Mouse (Mus musculus) layer of hippocampus, adult 8-10 months (tissue): ENCODE results near the gene Il1rapl1. TPM values are rescaled to one million over a fixed set of nuclear protein-coding genes. Genes with fewer than 3 reads are reported as not detected.
A peak's percentile ranks its signal among the peaks of the same experiment; 100 is the strongest.

Source experiments
- DNase-seq, 2 experiments: peaks; one replicate each; pipeline ENCODE4 v3.0.0; 2022; ENCODE audit warnings: low spot score in 2 of 2
- total RNA-seq, 4 experiments: library from RNA; stranded (reverse); gene quantifications; 2 replicates each; pipeline ENCODE4 v1.2.4; 2022

The Il1rapl1 gene
- total RNA-seq = 10 to 100 TPM; 18.4 to 24.0 (median 19.7) TPM

- DNase-seq = peak in 1 of 2 experiments; percentile 18
Measured at GRCm38 (mm10) chrX:88115609-88116073, at the start of gene Il1rapl1. Gene Il1rapl1, minus strand, starts transcription at chrX:88115645.

- no peak for DNase-seq
Measured at GRCm38 (mm10) chrX:88158037-88158436, 42.6 kb upstream of the Il1rapl1 start.

DNA sequence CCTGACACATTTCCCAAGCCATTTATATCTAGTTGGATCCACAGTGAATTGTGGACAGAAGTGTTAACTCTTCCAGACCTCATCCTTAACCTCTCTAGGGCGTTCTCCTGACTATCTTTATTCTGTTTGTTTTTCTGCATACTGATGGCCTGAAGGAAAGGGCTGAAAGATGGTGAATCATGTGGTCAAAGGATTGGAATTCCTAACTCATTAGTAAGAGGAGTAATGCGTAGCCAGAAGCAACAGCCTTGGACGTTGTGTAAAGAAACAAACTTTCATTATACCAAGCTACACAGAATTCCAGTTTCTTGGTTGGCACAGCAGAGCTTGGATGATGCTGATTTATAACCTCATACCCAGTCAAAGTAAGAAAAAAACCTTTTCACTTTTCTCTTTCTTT lies 10.2 kb upstream of the Il1rapl1 start:
- no peak for DNase-seq

DNA sequence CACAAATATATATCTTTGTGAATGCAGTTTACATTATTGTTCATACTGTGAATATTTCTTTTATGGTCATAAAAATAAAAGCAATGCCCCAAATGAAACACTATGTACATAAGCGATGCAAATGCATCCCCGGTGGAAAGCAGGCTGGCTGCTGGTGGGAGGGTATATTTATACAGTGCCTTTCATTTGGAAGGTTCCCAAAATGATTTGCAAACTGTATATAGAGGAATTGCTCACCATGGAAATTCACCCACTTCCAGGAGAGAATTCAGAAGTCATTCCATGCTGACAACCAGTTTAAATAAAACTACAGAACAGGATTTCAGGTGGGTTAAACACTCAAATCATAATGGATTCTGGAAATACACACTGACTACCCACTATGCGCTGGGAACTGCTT lies 4.6 kb upstream of the Il1rapl1 start:
- no peak for DNase-seq

DNA sequence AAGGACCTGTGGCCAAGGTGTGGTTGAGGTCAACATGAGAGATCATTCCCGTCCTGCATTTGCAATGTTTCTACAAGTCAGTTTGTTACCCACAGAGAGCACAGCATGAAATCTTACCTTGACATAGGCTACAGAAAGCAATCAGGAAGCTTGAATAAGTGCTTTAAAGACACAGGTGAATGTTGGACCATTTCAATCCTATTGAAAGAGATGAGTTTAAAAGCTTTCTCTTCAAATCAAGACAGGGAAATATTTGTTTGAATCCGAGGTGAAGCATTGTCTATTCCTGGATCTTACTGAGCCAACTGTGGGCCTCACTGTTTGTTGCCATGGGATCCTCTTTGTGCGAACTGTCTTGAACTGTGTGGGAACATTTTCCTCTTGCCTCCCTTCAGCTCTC lies 2.4 kb upstream of the Il1rapl1 start:
- DNase-seq = no peak

DNA sequence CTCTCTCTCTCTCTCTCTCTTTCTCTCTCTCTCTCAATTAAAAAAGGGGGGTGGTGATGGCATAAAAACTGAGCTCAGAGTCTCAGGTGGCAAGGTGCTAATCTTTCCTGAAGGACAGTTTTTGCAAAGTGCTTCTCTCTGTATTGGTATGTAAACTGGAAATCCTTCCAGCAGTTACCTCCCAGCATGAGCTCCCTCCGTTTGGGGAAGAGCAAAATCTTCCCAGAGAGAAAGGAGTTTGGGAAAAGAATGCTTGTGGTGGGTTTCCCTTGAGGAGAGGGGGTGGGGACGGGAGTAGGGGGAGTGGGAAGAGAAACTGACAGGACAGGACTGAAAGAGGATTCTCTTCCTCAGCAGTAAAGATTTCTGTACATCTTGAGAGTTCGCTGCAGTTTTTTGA lies 881 bp upstream of the Il1rapl1 start:
- no peak for DNase-seq

- no peak for DNase-seq
Measured at GRCm38 (mm10) chrX:88113561-88113960, 1.9 kb downstream of the Il1rapl1 start.

- no peak for DNase-seq
Measured at GRCm38 (mm10) chrX:88112254-88112653, 3.2 kb downstream of the Il1rapl1 start.

DNA sequence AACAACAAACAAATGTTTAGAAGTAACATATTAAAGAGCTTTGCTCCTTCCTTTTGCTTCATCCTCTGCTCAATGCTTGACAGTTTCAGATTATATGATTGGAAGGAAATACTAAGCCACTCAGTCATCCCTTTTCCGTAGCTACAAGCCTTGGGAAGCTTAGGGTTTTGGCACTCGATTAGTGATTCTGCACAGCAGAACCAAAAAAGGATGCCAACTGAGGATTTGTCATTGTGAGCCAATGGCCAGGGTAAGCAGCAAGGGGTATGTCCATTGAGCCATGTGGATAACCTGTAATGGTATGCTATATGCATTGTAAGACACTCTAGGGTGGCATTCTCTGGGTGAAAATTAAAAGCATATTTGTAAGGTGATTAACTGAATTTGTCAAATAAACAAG lies 5.7 kb downstream of the Il1rapl1 start:
- DNase-seq = no peak

DNA sequence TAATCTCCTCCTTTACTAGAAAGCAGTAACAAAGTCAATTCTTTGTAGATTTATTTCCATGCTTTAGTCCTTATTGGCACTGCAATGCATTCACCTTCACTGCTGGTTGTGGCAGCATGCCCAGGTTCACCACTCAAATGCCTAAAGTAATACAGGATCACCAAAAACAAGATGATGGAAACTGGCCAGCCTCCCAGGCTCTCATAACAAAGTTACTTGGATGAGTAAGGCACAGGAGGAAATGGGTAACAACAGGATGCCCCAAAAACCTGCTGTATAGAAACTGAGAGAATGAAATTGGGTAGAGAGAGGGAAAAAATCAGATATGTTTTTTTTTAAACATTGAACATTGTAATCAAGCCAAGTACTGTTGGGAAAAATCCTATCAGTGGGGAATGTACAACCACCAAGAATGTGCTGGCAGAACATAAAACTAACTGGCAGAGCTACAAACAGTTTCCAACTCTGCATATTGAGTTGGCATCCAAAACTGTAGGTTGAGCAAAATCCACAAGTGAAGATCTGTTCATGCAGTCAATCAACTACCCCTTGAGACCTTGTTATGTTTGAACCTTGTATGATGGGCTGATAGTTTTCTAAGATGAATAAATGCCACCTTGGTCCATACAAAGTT lies 21.4 kb downstream of the Il1rapl1 start:
- no peak for DNase-seq

GRCm38 (mm10) chrX:88089873-88090272 lies 25.6 kb downstream of the Il1rapl1 start:
- DNase-seq = no peak

DNA sequence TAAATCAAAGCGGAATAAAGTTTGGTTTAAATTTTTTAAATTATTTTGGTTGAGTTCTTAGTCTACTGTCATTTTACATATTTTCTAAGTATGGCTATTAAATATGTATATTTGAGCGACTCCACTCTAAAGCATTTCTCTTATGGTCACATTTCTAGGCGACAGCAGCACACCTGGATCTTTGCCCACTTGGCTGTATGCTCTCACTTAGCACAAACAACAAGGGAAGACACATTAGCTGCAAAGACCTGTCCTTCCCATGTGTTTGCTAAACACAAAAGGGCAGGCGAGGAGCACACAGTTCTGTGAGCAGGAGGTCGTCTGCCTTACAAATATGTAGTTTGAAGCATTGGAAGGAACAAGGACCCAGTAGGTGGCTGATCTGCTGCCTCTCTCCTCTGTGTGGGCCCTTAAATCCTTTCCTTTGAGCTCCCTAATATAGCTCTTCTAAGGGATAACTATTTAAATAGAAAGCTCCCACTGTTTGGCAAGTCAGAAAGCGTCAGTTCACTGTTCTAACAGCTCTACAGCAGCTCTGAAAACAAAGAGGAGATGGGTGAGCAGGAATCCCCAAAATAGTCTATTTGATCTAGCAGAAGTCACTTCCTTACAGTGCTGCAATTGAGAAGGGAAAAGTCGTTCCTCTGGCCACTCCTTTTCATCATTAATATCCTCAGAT lies 42.6 kb downstream of the Il1rapl1 start:
- DNase-seq = no peak

DNA sequence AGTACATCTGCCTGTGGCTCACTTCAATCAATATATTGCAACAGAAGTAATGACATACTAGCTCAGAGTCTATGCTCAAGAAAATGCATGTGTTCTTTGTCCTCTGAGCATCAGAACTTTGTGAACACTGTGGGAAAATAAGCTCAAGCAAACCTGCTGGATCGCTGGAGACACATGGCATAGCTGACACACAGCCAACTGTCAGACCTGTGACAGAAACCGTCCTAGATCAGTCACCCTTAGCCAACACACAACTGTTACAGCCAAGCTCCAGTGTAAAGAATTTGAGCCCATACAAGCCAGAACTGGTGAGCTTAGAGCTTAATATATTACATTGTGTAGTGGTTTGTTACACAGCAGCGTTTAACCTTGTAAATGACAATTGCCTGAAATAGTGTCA lies 45.1 kb downstream of the Il1rapl1 start:
- no peak for DNase-seq

DNA sequence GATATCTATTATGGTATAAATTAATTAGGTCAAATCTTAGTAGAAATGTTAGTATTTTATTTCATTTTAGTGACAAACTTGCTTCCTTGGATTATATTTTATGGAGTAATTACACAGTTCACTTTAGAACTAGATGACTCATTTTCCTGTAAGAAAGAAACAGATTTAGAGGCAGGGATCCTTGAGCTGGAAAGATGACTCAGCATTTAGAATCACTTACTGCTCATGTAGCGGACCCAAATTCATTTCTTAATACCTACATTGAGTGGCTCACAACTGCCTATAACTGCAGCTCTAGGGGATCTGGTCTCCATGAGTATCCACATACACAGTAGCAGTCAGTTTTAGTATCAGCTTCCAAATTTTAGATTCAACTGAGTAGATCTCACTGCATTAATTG lies 71.9 kb downstream of the Il1rapl1 start:
- DNase-seq = no peak

DNA sequence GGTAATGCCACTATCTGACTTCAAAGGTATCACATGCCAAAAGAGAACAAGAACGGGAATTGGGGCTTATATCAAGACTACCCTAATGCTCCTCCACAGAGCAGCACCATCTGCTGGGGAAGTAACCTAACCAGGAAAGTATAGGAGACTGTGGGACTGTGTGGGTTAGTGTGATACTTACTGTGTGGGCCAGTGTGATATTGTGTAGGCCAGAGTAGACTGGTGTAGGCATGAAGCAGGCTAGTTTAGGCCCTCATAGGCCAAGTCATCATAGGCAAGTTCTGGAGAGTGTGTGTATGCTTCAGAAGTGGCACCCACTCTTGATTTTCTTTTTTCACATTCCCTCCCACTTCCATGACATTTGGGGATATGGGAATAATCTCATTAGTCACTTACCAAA lies 76.5 kb downstream of the Il1rapl1 start:
- no peak for DNase-seq

GRCm38 (mm10) chrX:87897172-87897571 lies 218.3 kb downstream of the Il1rapl1 start:
- DNase-seq = no peak

GRCm38 (mm10) chrX:87891916-87892315 lies 223.5 kb downstream of the Il1rapl1 start:
- DNase-seq = no peak

DNA sequence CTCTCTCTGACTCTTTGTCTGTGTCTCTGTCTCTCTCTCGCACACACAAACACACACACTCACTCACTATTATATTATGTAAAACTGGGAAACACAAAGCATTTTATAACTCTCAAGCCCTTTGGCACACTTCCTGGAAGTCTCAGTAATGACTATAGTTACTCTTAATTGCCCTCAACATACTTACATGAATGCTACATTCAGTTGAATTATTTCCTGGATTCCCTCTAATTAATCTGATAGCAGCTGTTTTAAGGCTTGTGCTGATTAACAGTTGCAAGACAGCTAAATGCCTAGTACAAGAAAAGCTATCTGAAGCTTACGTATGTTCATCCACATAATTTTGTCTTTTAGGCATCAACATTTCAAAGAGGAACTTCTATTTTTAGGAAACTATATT lies 261.3 kb downstream of the Il1rapl1 start:
- DNase-seq = no peak

- DNase-seq = no peak
Measured at GRCm38 (mm10) chrX:87813884-87814283, 301.6 kb downstream of the Il1rapl1 start.

DNA sequence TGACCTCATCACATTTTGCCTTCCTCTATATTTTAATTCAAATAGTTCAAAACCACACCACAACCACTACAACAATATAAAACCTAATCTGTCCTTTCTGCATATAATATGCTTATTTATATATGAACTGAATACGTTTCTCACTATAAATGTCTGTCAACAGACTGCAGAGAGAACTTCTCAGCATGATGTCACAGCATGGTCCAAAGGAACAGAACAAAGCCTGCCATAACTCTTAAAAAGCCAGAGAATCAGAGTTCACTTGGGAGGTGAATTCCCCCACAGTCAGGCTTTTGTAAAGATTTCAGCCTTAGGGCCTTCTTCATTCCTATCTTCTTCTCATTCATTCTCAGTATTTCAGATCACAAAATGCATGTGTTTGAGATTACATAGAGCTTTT lies 307.7 kb downstream of the Il1rapl1 start:
- DNase-seq = no peak

DNA sequence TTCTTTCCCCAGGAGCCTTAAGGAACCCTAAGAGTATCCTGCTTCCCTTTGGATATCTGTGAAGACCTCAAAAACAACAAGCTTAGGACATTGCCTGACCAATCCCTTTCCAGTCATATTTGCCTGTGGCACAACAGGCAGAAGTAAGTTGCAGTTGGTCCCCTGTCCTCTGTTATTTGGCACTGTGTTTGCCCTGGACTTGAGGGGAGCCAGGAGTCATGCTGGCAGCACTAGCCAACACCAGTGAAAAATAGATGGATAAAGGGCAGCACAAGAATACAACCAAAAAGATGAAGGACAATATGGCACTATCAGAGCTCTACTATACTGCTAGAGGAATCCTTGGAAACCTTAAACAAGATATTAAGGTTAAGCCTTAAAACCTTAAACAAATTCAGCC lies 322.4 kb downstream of the Il1rapl1 start:
- DNase-seq = no peak

DNA sequence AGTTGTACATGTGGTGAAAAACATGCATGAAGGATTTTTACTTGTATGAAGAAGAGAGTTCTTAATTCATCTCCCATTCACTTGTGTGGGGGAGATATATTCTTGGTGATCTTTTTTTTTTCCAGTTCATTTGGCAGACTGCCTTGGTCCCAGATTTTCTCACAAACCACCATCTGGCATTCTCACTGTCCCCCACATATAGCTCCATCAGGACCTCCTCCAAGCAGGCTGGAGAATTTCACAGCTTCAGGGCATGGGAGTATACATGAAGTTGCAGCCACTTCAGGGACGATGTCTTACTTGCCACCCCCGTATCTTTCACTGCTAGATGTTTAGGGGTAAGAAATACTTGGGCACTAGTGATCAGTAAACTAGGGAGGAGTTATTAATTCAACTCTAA lies 404.9 kb downstream of the Il1rapl1 start:
- DNase-seq = peak; percentile 10 to 16

- no peak for DNase-seq
Measured at GRCm38 (mm10) chrX:87663856-87664255, 451.6 kb downstream of the Il1rapl1 start.
